Mouse (Mus musculus) brain, embryonic 14.5 days (tissue): ENCODE data around the gene Mgst3.

ENCODE experiments used
- CTCF ChIP-seq: fragments of 200-500 bp; IDR thresholded peaks from 2 replicates; pipeline ENCODE4 v1.5.1; 2012; ENCODE audit warnings: inconsistent platforms, mild to moderate bottlenecking, moderate library complexity, borderline replicate concordance; ENCODE audit not compliant: insufficient read depth, insufficient read length; ENCODE audit errors: extremely low read depth
- POLR2A ChIP-seq: fragments of 200-500 bp; IDR thresholded peaks from 2 replicates; pipeline ENCODE4 v1.6.1; 2012; ENCODE audit warnings: mild to moderate bottlenecking, inconsistent platforms, borderline replicate concordance; ENCODE audit not compliant: poor library complexity, insufficient read depth, insufficient read length, severe bottlenecking; ENCODE audit errors: extremely low read depth

GRCm38 (mm10) chr1:167365808-167366207 is 27.8 kb downstream of the Mgst3 start:
- TF ChIP-seq POLR2A = no peak
- no peak for TF ChIP-seq CTCF
